Mouse (Mus musculus) midbrain, embryonic 14.5 days (tissue): Measurements from ENCODE around the gene Plekha3. TPM values are rescaled to one million over a fixed set of nuclear protein-coding genes. Genes with fewer than 3 reads are reported as not detected.

ENCODE experiments used
- ATAC-seq: fragments of 200-750 bp; cut with Nextera tagmentation; 2 replicates; pipeline ENCODE4 v1.8.0; 2017; ENCODE audit warnings: moderate number of reproducible peaks, moderate library complexity; ENCODE audit not compliant: low FRiP score, low TSS enrichment
- DNase-seq: peaks from one replicate; pipeline ENCODE4 v3.0.0-alpha.2; 2015
- H3K27ac ChIP-seq: fragments of 300-500 bp; sonication (generic); replicated peaks from 2 replicates; pipeline ENCODE4 v1.5.1; 2014; ENCODE audit warnings: mild to moderate bottlenecking, low read depth, low read length, moderate library complexity
- H3K27me3 ChIP-seq: fragments of 300-500 bp; sonication (generic); 2 replicates; pipeline ENCODE4 v1.6.1; 2014; ENCODE audit warnings: low read length, control low read depth, mixed read lengths; ENCODE audit not compliant: control insufficient read depth, insufficient read depth
- H3K36me3 ChIP-seq: fragments of 300-500 bp; sonication (generic); 2 replicates; pipeline ENCODE4 v1.6.1; 2014; ENCODE audit warnings: low read length, control low read depth; ENCODE audit not compliant: control insufficient read depth, insufficient read depth
- H3K4me1 ChIP-seq: fragments of 300-500 bp; sonication (generic); 2 replicates; pipeline ENCODE4 v1.6.1; 2014; ENCODE audit warnings: mild to moderate bottlenecking, antibody characterized with exemption, low read length, control low read depth; ENCODE audit not compliant: control insufficient read depth, insufficient read depth
- H3K4me2 ChIP-seq: fragments of 300-500 bp; sonication (generic); 2 replicates; pipeline ENCODE4 v1.6.1; 2014; ENCODE audit warnings: mild to moderate bottlenecking, low read length, moderate library complexity
- H3K4me3 ChIP-seq: fragments of 300-500 bp; sonication (generic); replicated peaks from 2 replicates; pipeline ENCODE4 v1.5.1; 2014; ENCODE audit warnings: low read depth, low read length
- H3K9ac ChIP-seq: fragments of 300-500 bp; sonication (generic); replicated peaks from 2 replicates; pipeline ENCODE4 v1.6.1; 2014; ENCODE audit warnings: mild to moderate bottlenecking, low read length, moderate library complexity
- H3K9me3 ChIP-seq: fragments of 300-500 bp; sonication (generic); 2 replicates; pipeline ENCODE4 v1.6.1; 2016; ENCODE audit warnings: low read length, control low read depth, mixed read lengths; ENCODE audit not compliant: control insufficient read depth
- WGBS: fragments of 180-500 bp; shearing (Covaris S2); extraction: QIAGEN DNeasy Blood & Tissue Kit; methylation state at CpG from one replicate; pipeline ENCODE4 v1.1.7; 2014; 5-methylcytosine and 5-hydroxymethylcytosine counted together
- polyA plus RNA-seq: library from polyadenylated mRNA; unstranded; fragments of >200 nt; fragmentation: Nextera tagmentation; extraction: Ambion mirVana; gene quantifications from 2 replicates; pipeline ENCODE4 v1.2.1, GENCODE M21; 2014

The Plekha3 gene
- polyA plus RNA-seq, 1 experiment from 2014 or later = 11.8 TPM

GRCm38 (mm10) chr2:76714984-76715383 lies 39.9 kb downstream of the Plekha3 start:
- Histone ChIP-seq H3K36me3 (peaks cover 9% of the 10 kb centered on the region; the same call in 1 of the 2 replicates), H3K9me3 (peaks cover 45% of the 10 kb centered on the region), H3K27me3 (no peaks in the 10 kb centered on the region), H3K4me1 (no peaks in the 10 kb centered on the region), H3K27ac (no peak overlapping the region), H3K9ac (no peak overlapping the region), H3K4me3 (no peak overlapping the region), H3K4me2 (no peak overlapping the region)
- ATAC-seq = no peak
- 76% methylated on average over 8 of the region's 8 CpGs for WGBS
- no peak for DNase-seq

DNA sequence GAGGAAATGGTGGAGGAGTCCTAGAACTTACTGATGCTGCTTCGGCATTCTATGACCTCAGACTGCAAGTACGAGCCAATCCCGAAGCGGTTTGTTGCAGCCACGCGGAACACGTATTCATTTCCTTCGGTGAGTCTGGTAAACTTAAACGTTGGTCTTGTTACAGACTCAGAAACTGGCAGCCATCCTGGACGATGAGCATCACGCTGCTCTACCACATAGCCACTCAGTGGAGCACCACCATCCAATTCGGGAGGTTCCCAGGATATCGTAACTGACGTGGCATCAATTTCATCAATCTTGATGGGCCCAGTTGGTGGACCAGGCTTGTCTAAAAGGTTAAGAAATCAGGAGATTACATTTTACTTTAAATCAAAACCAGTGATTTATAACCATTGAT lies 44.6 kb downstream of the Plekha3 start:
- Histone ChIP-seq H3K9me3 (peaks cover 24% of the 10 kb centered on the region), H3K36me3 (0 out of 2 replicates have a peak, but pooled peaks cover 6% of the 10 kb centered on the region), H3K9ac (no peak overlapping the region), H3K4me3 (no peak overlapping the region), H3K27me3 (no peaks in the 10 kb centered on the region), H3K4me2 (no peak overlapping the region), H3K27ac (no peak overlapping the region), H3K4me1 (no peaks in the 10 kb centered on the region)
- no peak for ATAC-seq
- WGBS = 97% methylated on average over 14 of the region's 14 CpGs
- DNase-seq = no peak

Other genes starting within 250 kb of the Plekha3 start
- gene Prkra, start 27.3 kb upstream of the Plekha3 start, polyA plus RNA-seq = 117 and 119 TPM in 2 replicates
- 0.54 and 0.92 TPM in 2 replicates for gene Pjvk, start 26.8 kb upstream of the Plekha3 start, polyA plus RNA-seq
- 5.6 and 11.6 TPM in 2 replicates for gene Fkbp7, start 2.2 kb upstream of the Plekha3 start, polyA plus RNA-seq